Mouse (Mus musculus): Measurements from ENCODE around the gene Sik3. TPM values are rescaled to one million over a fixed set of nuclear protein-coding genes. Genes with fewer than 3 reads are reported as not detected.

The Sik3 gene
- polyA plus RNA-seq, 1 experiment from 2014 or later: 6.4 TPM

DNA sequence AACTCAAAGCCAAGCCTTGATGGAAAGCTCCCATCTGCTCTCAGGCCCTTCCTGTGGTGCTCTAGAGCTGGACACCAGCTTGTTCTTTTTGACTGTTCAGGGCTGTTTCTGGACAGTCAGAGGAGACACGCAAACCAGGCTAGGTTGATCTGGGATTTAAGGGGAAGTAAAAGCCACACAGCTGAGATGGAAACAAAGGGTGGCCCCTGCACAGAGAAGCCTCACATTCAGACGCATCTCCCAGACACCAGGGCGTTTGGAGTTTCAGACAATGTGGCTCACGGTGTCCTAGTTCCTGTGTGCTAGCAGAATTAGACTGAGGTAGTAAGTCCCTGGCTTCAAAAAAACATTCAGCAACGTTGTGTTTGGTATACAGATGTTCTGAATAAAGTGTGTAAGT lies 6.4 kb upstream of the Sik3 start:
- peak; percentile 58 for DNase-seq (ENCODE audit: low spot score)
- H3K4me3 ChIP-seq: no peak overlapping the region
- no peak overlapping the region for H3K27ac ChIP-seq
- H3K9me3 ChIP-seq: no peaks in the 10 kb centered on the region
- H3K36me3 ChIP-seq: no peaks in the 10 kb centered on the region
- WGBS: 63% methylated on average over 5 of the region's 5 CpGs
- H3K4me1 ChIP-seq: peaks cover 3% of the 10 kb centered on the region; the same call in 1 of the 2 replicates
- H3K27me3 ChIP-seq (ENCODE audit: insufficient read depth, poor library complexity, severe bottlenecking): no peaks in the 10 kb centered on the region

DNA sequence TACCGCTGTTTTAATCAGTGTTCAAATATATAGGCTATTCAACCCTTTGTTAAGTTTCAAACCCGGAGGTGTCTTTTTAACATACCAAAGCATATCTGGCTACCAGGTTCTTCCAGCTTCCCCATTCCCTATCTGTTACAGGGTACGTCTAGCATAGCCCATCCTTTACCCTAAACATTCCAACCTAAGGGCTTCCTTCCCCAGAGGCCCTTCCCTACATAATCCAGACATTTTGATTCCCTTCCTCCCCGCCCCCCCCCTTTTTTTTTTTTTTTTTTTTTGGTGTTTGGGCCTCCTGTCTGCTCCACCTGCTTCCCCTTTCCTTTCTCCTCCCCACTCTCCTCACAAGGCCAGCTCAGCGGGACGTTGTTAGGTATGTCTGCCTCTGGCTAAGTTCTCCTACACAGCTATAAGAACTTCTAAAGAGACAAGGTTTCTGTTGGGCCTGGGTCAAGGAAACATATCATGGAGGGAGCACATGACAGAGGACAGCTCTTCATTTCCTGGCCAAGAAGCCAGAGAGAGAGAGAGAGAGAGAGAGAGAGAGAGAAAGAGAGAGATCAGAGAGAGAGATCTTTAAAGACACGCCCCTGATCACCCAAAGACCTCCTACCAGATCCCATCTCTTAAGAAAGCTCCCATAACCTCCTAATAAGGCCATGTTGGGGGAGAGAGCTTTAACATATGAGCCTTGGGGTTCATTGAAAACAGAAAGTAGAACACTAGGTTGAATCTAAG lies 3.5 kb upstream of the Sik3 start:
- 74% methylated on average over 6 of the region's 7 CpGs for WGBS
- no peaks in the 10 kb centered on the region for H3K27me3 ChIP-seq (ENCODE audit: insufficient read depth, poor library complexity, severe bottlenecking)
- DNase-seq (ENCODE audit: low spot score): no peak
- H3K9me3 ChIP-seq: no peaks in the 10 kb centered on the region
- no peaks in the 10 kb centered on the region for H3K36me3 ChIP-seq
- peaks cover 23% of the 10 kb centered on the region for H3K4me1 ChIP-seq
- no peak overlapping the region for H3K4me3 ChIP-seq
- no peak overlapping the region for H3K27ac ChIP-seq

DNA sequence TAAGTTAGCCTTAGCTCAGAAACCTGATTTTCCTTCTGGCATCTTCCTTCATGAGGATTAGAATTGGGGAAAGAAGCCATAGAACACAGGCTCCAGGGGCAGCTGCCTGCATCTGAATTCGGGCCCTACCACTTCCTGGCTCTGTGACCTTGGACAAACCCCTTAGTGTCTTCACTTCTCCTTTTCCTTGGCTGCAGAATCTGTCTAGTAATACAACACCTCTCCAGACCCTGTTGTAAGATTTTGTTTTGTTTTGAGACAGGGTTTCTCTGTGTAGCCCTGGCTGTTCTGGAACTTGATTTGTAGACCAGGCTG lies 3.0 kb upstream of the Sik3 start:
- WGBS: 55% methylated on average over 1 of the region's 1 CpGs
- no peak for DNase-seq (ENCODE audit: low spot score)
- H3K27ac ChIP-seq: no peak overlapping the region
- H3K9me3 ChIP-seq: no peaks in the 10 kb centered on the region
- H3K4me3 ChIP-seq: no peak overlapping the region
- peaks cover 28% of the 10 kb centered on the region for H3K4me1 ChIP-seq
- H3K36me3 ChIP-seq: no peaks in the 10 kb centered on the region
- H3K27me3 ChIP-seq (ENCODE audit: insufficient read depth, poor library complexity, severe bottlenecking): no peaks in the 10 kb centered on the region

DNA sequence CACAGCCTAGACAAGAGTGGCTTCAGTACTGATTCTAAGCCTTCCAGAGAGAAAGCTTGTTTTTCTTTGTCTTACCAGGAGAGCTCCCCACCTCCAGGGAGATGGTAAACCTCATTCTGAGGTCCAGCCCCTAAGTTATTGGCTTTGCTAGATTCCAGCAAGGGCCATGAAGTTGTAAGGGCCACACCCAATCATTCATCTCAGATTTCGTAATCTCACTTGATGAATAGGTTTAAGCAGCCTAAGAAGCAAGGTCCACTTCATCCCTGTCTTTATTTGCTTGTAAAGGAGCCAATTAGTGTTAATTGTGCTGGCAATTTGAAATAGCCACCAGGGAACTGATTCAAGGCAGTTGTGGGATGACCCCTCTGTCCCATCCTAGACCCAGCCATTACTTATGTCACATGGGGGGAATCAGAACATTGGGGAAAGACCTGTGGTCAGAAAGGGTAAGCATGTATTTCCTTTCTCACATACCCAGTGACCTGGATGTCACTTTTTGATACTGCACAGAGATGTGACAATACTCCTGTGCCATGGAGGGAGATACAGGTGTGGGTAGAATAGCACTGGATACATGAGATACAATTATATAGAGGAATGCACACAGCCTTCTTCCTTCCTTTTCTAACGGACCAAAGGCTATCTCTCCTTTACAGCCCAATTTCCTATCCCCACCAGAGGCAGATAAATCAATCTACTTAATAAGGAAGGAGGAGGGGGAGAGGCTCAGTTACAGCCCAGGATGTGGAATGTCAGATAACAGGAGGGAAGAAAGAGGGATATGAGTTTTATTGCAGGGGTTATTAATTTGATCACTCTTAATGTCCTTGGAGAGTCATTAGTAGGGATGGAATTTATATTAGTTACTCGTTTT lies 1.3 kb upstream of the Sik3 start:
- Histone ChIP-seq H3K36me3 (no peaks in the 10 kb centered on the region), H3K27ac (no peak overlapping the region), H3K4me3 (peak overlapping the region; percentile 99; the same call in 1 of the 2 replicates), H3K27me3 (ENCODE audit: insufficient read depth, poor library complexity, severe bottlenecking) (no peaks in the 10 kb centered on the region), H3K9me3 (no peaks in the 10 kb centered on the region), H3K4me1 (peaks cover 44% of the 10 kb centered on the region)
- 50% methylated on average over 3 of the region's 3 CpGs for WGBS
- no peak for DNase-seq (ENCODE audit: low spot score)

DNA sequence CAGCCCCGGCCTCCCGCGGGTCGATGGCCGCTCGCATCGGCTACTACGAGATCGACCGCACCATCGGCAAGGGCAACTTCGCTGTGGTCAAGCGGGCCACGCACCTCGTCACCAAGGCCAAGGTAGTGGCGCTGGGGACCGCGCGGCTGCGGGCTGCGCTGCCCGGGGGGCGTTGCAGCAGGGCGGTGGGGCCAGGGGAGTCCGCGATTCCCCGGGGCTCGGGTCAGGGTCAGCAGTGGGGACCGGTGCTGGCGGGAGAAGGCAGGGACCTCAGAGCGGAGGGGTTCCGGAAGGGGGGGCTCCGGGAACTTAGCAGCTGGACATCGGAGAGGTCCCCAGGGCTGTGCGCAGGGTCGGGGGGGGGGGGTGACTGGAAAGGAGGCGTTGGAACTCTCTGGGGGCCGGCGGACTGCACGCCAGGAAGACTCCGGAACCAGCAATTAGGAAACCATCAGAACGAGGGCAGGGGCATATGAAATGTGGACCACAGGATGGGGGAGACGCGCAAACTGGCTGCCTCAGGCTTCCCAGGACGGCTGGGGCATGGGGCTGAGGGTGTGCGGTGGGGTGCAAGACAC lies 478 bp downstream of the Sik3 start:
- peak; percentile 84 for DNase-seq (ENCODE audit: low spot score)
- peak overlapping the region; percentile 99 for H3K4me3 ChIP-seq
- WGBS: under 1% methylated on average over 46 of the region's 46 CpGs
- no peaks in the 10 kb centered on the region for H3K27me3 ChIP-seq (ENCODE audit: insufficient read depth, poor library complexity, severe bottlenecking)
- H3K9me3 ChIP-seq: no peaks in the 10 kb centered on the region
- H3K27ac ChIP-seq: peak overlapping the region; percentile 99
- peaks cover 48% of the 10 kb centered on the region for H3K4me1 ChIP-seq
- H3K36me3 ChIP-seq: no peaks in the 10 kb centered on the region

DNA sequence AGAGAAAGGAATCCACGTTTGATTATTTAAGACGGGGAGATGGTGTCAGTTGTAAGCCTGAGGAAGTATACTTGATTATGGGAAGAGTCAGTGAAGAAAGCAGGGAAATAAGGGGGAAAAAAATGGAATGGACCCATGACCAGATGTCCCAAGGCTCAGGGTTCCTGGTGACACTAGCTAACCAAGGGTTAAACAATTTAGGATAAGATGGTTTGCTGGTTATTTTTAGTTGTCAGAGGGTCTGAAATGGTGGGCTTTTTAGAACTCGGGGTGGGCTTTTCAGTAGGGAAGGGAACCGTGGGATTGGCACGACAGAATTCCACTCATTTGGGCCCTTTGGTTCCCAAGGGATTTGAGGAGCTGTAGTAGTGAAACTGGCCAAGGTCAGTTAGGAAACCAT lies 996 bp downstream of the Sik3 start:
- Histone ChIP-seq H3K4me3 (peak overlapping the region; percentile 99), H3K9me3 (no peaks in the 10 kb centered on the region), H3K36me3 (no peaks in the 10 kb centered on the region), H3K27me3 (ENCODE audit: insufficient read depth, poor library complexity, severe bottlenecking) (no peaks in the 10 kb centered on the region), H3K27ac (peak overlapping the region; percentile 99), H3K4me1 (peaks cover 48% of the 10 kb centered on the region)
- WGBS: 1% methylated on average over 5 of the region's 5 CpGs
- DNase-seq (ENCODE audit: low spot score): peak; percentile 58

DNA sequence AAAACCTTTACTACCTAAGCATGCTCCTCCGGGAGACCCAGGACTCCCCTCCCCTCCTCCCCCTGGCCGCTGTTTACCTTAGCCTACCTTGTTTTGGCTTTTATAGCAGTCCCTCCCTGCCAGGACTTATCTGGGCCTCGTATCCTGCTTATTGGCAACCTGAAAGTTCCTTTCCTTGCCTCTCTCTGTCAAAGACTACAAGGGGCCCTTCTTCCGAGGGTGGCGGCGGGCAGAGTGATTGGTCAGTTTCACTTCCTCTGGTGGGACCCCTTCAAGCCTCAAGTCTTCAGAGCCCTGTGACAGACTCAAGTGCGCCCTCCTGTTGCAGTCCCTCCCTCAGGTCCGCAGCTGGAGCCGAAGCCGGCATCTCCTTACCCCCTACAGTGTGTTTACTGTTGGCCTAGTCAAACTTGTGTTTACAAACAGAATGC lies 1.6 kb downstream of the Sik3 start:
- H3K27ac ChIP-seq: peak overlapping the region; percentile 99
- peak; percentile 87 for DNase-seq (ENCODE audit: low spot score)
- H3K9me3 ChIP-seq: no peaks in the 10 kb centered on the region
- H3K27me3 ChIP-seq (ENCODE audit: insufficient read depth, poor library complexity, severe bottlenecking): no peaks in the 10 kb centered on the region
- peak overlapping the region; percentile 99 for H3K4me3 ChIP-seq
- H3K4me1 ChIP-seq: peaks cover 48% of the 10 kb centered on the region
- 2% methylated on average over 10 of the region's 10 CpGs for WGBS
- H3K36me3 ChIP-seq: peaks cover 4% of the 10 kb centered on the region; the same call in 1 of the 2 replicates

DNA sequence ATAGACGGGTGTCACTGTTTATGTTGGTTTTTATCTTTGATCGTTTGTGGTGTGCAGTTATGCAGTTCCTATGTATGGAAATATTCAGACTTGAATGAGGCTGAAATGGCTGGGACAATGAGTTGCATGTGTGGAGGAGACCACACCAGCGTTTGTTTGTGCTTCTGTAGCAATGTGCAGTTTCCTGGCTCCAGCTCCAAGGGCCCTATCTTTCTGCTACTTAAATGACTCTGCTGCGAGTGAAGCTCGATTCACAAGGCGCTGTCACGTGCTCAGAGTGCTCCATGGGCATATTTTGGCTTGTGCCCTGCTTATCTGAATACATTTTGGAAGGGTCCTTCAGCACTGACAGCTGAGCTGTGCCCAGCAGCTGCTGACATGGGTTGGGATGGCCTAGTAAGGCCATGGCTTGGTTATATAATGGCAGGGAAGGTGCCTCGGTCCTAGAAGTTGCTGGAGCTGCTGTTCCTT lies 2.5 kb downstream of the Sik3 start:
- H3K27ac ChIP-seq: peak overlapping the region; percentile 52; the same call in 1 of the 2 replicates
- H3K4me1 ChIP-seq: peaks cover 51% of the 10 kb centered on the region
- H3K4me3 ChIP-seq: peak overlapping the region; percentile 99

DNA sequence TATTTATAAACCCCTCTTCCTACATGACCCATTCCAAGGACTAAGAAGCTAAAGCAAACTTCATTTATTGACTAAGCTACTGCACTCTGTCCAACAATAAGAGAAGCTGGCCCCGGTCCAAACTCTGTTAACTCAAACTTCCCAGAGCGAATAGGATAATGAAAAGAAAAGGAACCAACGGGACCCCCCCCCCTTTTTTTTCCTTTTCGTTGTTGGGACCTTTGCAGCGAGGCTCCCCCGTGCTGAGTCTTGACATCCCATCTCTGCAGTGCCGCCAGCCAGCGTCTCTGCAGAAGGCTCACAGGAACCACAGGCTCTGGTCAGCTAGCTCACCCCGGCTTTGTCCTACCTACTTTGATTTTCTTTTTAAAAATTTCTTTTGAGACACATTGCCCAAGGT lies 3.2 kb downstream of the Sik3 start:
- H3K4me1 ChIP-seq: peaks cover 51% of the 10 kb centered on the region
- no peak overlapping the region for H3K4me3 ChIP-seq
- 40% methylated on average over 9 of the region's 9 CpGs for WGBS
- H3K27me3 ChIP-seq (ENCODE audit: insufficient read depth, poor library complexity, severe bottlenecking): no peaks in the 10 kb centered on the region
- peaks cover 7% of the 10 kb centered on the region for H3K36me3 ChIP-seq
- DNase-seq (ENCODE audit: low spot score): peak; percentile 61
- 0 out of 2 replicates have a peak overlapping the region, but pooled peaks have one; percentile 44 for H3K27ac ChIP-seq
- H3K9me3 ChIP-seq: no peaks in the 10 kb centered on the region

More for the DNA sequence above, 2.5 kb downstream of the Sik3 start:
- H3K9me3 ChIP-seq: no peaks in the 10 kb centered on the region
- no peak for DNase-seq (ENCODE audit: low spot score)
- 30% methylated on average over 8 of the region's 8 CpGs for WGBS
- H3K36me3 ChIP-seq: peaks cover 5% of the 10 kb centered on the region; the same call in 1 of the 2 replicates
- H3K27me3 ChIP-seq (ENCODE audit: insufficient read depth, poor library complexity, severe bottlenecking): no peaks in the 10 kb centered on the region

DNA sequence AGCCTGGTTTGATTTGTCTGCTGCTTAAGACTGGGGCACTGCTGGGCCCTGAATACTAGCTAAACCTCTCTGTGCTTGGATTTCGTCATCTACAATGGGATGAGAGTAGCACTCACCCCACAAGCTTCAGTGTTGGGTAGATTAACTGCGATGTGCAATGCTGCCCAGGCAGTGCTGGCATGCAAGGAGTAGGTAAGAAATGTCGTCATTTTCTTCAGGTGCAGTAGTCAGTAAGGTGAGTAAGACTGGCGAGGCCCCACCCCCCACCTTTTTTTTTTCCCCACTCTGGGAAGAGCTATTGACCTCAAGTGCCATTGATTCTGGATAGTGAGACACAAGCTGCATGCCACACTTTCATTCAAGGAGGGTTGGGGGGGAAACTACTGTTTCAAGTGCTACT lies 3.8 kb downstream of the Sik3 start:
- WGBS: 67% methylated on average over 4 of the region's 4 CpGs
- Histone ChIP-seq H3K36me3 (peaks cover 12% of the 10 kb centered on the region), H3K9me3 (no peaks in the 10 kb centered on the region), H3K4me1 (peaks cover 48% of the 10 kb centered on the region), H3K27ac (no peak overlapping the region), H3K4me3 (no peak overlapping the region), H3K27me3 (ENCODE audit: insufficient read depth, poor library complexity, severe bottlenecking) (no peaks in the 10 kb centered on the region)
- peak; percentile 56 for DNase-seq (ENCODE audit: low spot score)

DNA sequence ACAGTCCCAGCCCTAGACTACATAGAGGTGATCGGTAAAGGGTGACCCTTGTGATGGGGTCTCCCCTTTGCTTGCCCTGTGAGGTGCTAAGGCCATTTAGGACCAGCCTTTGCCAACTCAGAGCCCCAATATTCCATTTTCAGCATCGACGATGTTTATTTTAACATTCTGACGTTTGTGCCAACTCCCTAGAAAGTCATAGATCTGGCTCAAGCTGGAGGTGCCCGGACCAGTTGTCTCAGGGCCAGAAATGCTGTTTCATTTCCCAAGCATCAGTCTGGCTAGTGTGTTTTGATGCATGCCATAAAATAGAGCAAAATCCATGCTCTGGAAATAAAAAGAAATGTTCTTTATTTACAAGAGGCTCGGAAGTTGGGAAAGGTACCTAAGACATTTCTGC lies 5.7 kb downstream of the Sik3 start:
- no peak for DNase-seq (ENCODE audit: low spot score)
- peaks cover 12% of the 10 kb centered on the region for H3K36me3 ChIP-seq
- H3K4me1 ChIP-seq: peaks cover 35% of the 10 kb centered on the region
- H3K27me3 ChIP-seq (ENCODE audit: insufficient read depth, poor library complexity, severe bottlenecking): no peaks in the 10 kb centered on the region
- H3K4me3 ChIP-seq: no peak overlapping the region
- no peaks in the 10 kb centered on the region for H3K9me3 ChIP-seq
- WGBS: 93% methylated on average over 6 of the region's 6 CpGs
- no peak overlapping the region for H3K27ac ChIP-seq

DNA sequence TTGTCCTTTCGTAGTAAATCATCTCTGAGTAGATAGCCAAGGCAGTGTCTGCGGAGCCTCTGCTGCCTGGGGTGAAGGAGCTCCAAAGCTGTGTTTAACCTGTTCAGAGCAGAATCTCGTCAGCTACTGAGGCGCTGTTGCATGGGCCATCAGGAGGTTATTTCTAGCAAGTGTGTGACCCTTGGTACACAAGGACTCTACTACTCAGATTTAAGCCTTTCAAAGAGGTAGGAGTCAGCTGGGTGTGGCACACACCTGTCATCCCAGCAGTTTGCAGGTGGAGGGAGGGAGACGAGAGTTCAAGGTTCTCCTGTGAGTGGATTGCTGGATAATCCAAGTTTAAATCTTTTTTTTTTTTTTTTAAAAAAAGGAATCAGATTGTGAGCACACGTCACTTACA lies 7.4 kb downstream of the Sik3 start:
- H3K4me1 ChIP-seq: peaks cover 22% of the 10 kb centered on the region
- DNase-seq (ENCODE audit: low spot score): peak; percentile 38
- H3K27me3 ChIP-seq (ENCODE audit: insufficient read depth, poor library complexity, severe bottlenecking): no peaks in the 10 kb centered on the region
- no peak overlapping the region for H3K4me3 ChIP-seq
- H3K36me3 ChIP-seq: peaks cover 12% of the 10 kb centered on the region
- WGBS: 84% methylated on average over 6 of the region's 6 CpGs
- H3K27ac ChIP-seq: no peak overlapping the region
- no peaks in the 10 kb centered on the region for H3K9me3 ChIP-seq

DNA sequence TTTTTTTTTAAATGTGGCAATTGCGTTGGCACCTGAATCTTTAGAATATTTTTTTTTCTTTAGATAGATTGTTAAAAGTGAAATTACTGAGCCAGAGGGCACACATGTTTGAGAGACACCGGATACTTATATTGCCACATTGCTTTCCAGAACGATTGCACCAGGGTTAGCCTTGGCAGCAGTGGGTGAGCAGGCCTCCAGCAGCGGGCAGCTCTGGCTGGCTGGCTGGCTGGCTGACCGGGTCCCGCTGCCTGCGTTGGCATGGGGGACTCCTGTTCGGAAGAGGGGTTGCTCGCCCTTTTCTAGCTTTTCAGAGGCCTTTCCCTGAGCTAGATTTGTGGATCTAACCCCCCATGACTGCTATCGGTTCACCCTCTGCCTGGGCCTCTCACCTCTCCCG lies 11.0 kb downstream of the Sik3 start:
- DNase-seq (ENCODE audit: low spot score): peak; percentile 58
- no peak overlapping the region for H3K27ac ChIP-seq
- H3K9me3 ChIP-seq: no peaks in the 10 kb centered on the region
- peaks cover 12% of the 10 kb centered on the region for H3K36me3 ChIP-seq
- 95% methylated on average over 11 of the region's 11 CpGs for WGBS
- no peaks in the 10 kb centered on the region for H3K27me3 ChIP-seq (ENCODE audit: insufficient read depth, poor library complexity, severe bottlenecking)
- no peak overlapping the region for H3K4me3 ChIP-seq
- H3K4me1 ChIP-seq: peaks cover 6% of the 10 kb centered on the region; the same call in 1 of the 2 replicates
